Mouse (Mus musculus) gastrocnemius, postnatal 14 days (tissue): ENCODE measurements at regions not wholly inside any gene's neighbourhood (a gene's known extent, or its start where the extent isn't known, plus 50 kb on each side); places are given as distances from the start of the nearest gene placed in this dataset.
A peak's percentile ranks its signal among the peaks of the same experiment; 100 is the strongest.

Experiments
- DNase-seq: peaks from one replicate; pipeline ENCODE4 v3.0.0; 2021; ENCODE audit warnings: mixed read lengths
- intact Hi-C: fragments of 180-260 bp; cut with DNase I; formaldehyde crosslinking; loops from one replicate; pipeline ENCODE4 v1.15.1; 2025; ENCODE audit warnings: low total_unique reads

- intact Hi-C loops: no loop called here
Measured at GRCm38 (mm10) chr14:25362771-25363170, 96.2 kb upstream of the Zmiz1 start.

GRCm38 (mm10) chr14:25365226-25365800 lies 93.7 kb upstream of the Zmiz1 start:
- peak; percentile 44 for DNase-seq
- intact Hi-C loops: no loop called here

More at GRCm38 (mm10) chr14:25362771-25363170, 96.2 kb upstream of the Zmiz1 start:
- no peak for DNase-seq

- intact Hi-C loops: no loop called here
Measured at GRCm38 (mm10) chr14:25366009-25366408, 93.0 kb upstream of the Zmiz1 start.

GRCm38 (mm10) chr14:25370306-25371020 lies 88.5 kb upstream of the Zmiz1 start:
- intact Hi-C loops: no loop called here
- no peak for DNase-seq

More at GRCm38 (mm10) chr14:25366009-25366408, 93.0 kb upstream of the Zmiz1 start:
- no peak for DNase-seq

- intact Hi-C loops: no loop called here
Measured at GRCm38 (mm10) chr14:25371021-25371400, 88.0 kb upstream of the Zmiz1 start.

GRCm38 (mm10) chr14:25371661-25372060 lies 87.3 kb upstream of the Zmiz1 start:
- intact Hi-C loops: no loop called here
- DNase-seq: peak; percentile 73

More at GRCm38 (mm10) chr14:25371021-25371400, 88.0 kb upstream of the Zmiz1 start:
- no peak for DNase-seq

- intact Hi-C loops: no loop called here
- no peak for DNase-seq
Measured at GRCm38 (mm10) chr14:25372581-25372980, 86.4 kb upstream of the Zmiz1 start.

- no peak for DNase-seq
- intact Hi-C loops: no loop called here
Measured at GRCm38 (mm10) chr14:25373167-25373566, 85.8 kb upstream of the Zmiz1 start.

GRCm38 (mm10) chr14:25375001-25375400 lies 84.0 kb upstream of the Zmiz1 start:
- DNase-seq: no peak
- intact Hi-C loops: no loop called here

- intact Hi-C loops: no loop called here
- no peak for DNase-seq
Measured at GRCm38 (mm10) chr14:25377091-25377490, 81.9 kb upstream of the Zmiz1 start.

- intact Hi-C loops: no loop called here
- DNase-seq: no peak
Measured at GRCm38 (mm10) chr14:25377554-25377899, 81.5 kb upstream of the Zmiz1 start.

- intact Hi-C loops: no loop called here
Measured at GRCm38 (mm10) chr14:25377900-25378716, 80.9 kb upstream of the Zmiz1 start.

GRCm38 (mm10) chr14:25378717-25379224 lies 80.2 kb upstream of the Zmiz1 start:
- peak; percentile 41 for DNase-seq
- intact Hi-C loops: no loop called here

More at GRCm38 (mm10) chr14:25377900-25378716, 80.9 kb upstream of the Zmiz1 start:
- peak; percentile 83 for DNase-seq

- intact Hi-C loops: no loop called here
- no peak for DNase-seq
Measured at GRCm38 (mm10) chr14:25383169-25383824, 75.7 kb upstream of the Zmiz1 start.

GRCm38 (mm10) chr14:25385644-25386043 lies 73.3 kb upstream of the Zmiz1 start:
- intact Hi-C loops: loop anchor here (5.0 kb wide), 2 partner anchors 67 to 182 kb away; no protein-coding TSS in a partner anchor

GRCm38 (mm10) chr14:25387780-25388179 lies 71.2 kb upstream of the Zmiz1 start:
- intact Hi-C loops: loop anchor here (5.0 kb wide), 2 partner anchors 65 to 180 kb away; no protein-coding TSS in a partner anchor
- no peak for DNase-seq

More at GRCm38 (mm10) chr14:25385644-25386043, 73.3 kb upstream of the Zmiz1 start:
- no peak for DNase-seq

GRCm38 (mm10) chr14:25389314-25389713 lies 69.7 kb upstream of the Zmiz1 start:
- intact Hi-C loops: loop anchor here (5.0 kb wide), 2 partner anchors 63 to 178 kb away; no protein-coding TSS in a partner anchor
- DNase-seq: no peak

- intact Hi-C loops: no loop called here
Measured at GRCm38 (mm10) chr14:25392412-25392811, 66.6 kb upstream of the Zmiz1 start.

GRCm38 (mm10) chr14:25392940-25393339 lies 66.0 kb upstream of the Zmiz1 start:
- intact Hi-C loops: no loop called here

More at GRCm38 (mm10) chr14:25392412-25392811, 66.6 kb upstream of the Zmiz1 start:
- DNase-seq: no peak

More at GRCm38 (mm10) chr14:25392940-25393339, 66.0 kb upstream of the Zmiz1 start:
- no peak for DNase-seq
